Mouse (Mus musculus) midbrain, postnatal 0 days (tissue): ENCODE measurements around the gene Hspa5. TPM values are rescaled to one million over a fixed set of nuclear protein-coding genes. Genes with fewer than 3 reads are reported as not detected.
"Not testable (repeated sequence)": the region's sequence is repeated elsewhere in the genome, so short reads cannot be mapped to it uniquely, and the experiment has no call there.

Experiments used
- ATAC-seq: fragments of 200-750 bp; cut with Nextera tagmentation; 2 replicates; pipeline ENCODE4 v1.8.0; 2017; ENCODE audit warnings: moderate number of reproducible peaks, mild to moderate bottlenecking, moderate TSS enrichment, moderate library complexity; ENCODE audit not compliant: low FRiP score
- DNase-seq: peaks from one replicate; pipeline ENCODE4 v3.0.0-alpha.2; 2015; ENCODE audit warnings: low spot score
- H3K27ac ChIP-seq: fragments of 300-500 bp; sonication (generic); 2 replicates; pipeline ENCODE4 v1.5.1; 2014; ENCODE audit warnings: low read depth, mild to moderate bottlenecking, low read length, mixed read lengths
- H3K27me3 ChIP-seq: fragments of 300-500 bp; sonication (generic); 2 replicates; pipeline ENCODE4 v1.6.1; 2014; ENCODE audit warnings: low read length, control low read depth, mixed read lengths; ENCODE audit not compliant: insufficient read depth
- H3K36me3 ChIP-seq: fragments of 300-500 bp; sonication (generic); 2 replicates; pipeline ENCODE4 v1.6.1; 2014; ENCODE audit warnings: low read length, control low read depth, mixed read lengths; ENCODE audit not compliant: insufficient read depth
- H3K4me1 ChIP-seq: fragments of 300-500 bp; sonication (generic); 2 replicates; pipeline ENCODE4 v1.6.1; 2014; ENCODE audit warnings: mild to moderate bottlenecking, control low read depth, antibody characterized with exemption, low read length, mixed read lengths; ENCODE audit not compliant: insufficient read depth
- H3K4me2 ChIP-seq: fragments of 300-500 bp; sonication (generic); 2 replicates; pipeline ENCODE4 v1.6.1; 2014; ENCODE audit warnings: low read depth, mild to moderate bottlenecking, low read length, mixed read lengths; ENCODE audit not compliant: poor library complexity, severe bottlenecking
- H3K4me3 ChIP-seq: fragments of 300-500 bp; sonication (generic); 2 replicates; pipeline ENCODE4 v1.5.1; 2014; ENCODE audit warnings: low read depth, mild to moderate bottlenecking, low read length, moderate library complexity
- H3K9ac ChIP-seq: fragments of 300-500 bp; sonication (generic); replicated peaks from 2 replicates; pipeline ENCODE4 v1.6.1; 2014; ENCODE audit warnings: mild to moderate bottlenecking, low read length, moderate library complexity, mixed read lengths; ENCODE audit not compliant: poor library complexity, severe bottlenecking
- H3K9me3 ChIP-seq: fragments of 300-500 bp; sonication (generic); 2 replicates; pipeline ENCODE4 v1.6.1; 2016; ENCODE audit warnings: low read length, control low read depth
- CTCF ChIP-seq: IDR thresholded peaks from 2 replicates; pipeline ENCODE4 v1.5.1; 2016; ENCODE audit warnings: antibody characterized with exemption, mild to moderate bottlenecking
- WGBS: fragments of 180-500 bp; shearing (Covaris S2); extraction: QIAGEN DNeasy Blood & Tissue Kit; methylation state at CpG from one replicate; pipeline ENCODE4 v1.1.7; 2014; 5-methylcytosine and 5-hydroxymethylcytosine counted together
- polyA plus RNA-seq: library from polyadenylated mRNA; unstranded; fragments of >200 nt; fragmentation: Nextera tagmentation; extraction: Ambion mirVana; gene quantifications from 2 replicates; pipeline ENCODE4 v1.2.1, GENCODE M21; 2015
- total RNA-seq: library from RNA; depleted of rRNA; stranded (reverse); fragments of >200 nt; gene quantifications from 2 replicates; pipeline ENCODE4 v1.2.3, GENCODE M21; 2014

Gene Hspa5
- total and polyA plus RNA-seq, 2 experiments from 2014 or later = 194 to 331 TPM

DNA sequence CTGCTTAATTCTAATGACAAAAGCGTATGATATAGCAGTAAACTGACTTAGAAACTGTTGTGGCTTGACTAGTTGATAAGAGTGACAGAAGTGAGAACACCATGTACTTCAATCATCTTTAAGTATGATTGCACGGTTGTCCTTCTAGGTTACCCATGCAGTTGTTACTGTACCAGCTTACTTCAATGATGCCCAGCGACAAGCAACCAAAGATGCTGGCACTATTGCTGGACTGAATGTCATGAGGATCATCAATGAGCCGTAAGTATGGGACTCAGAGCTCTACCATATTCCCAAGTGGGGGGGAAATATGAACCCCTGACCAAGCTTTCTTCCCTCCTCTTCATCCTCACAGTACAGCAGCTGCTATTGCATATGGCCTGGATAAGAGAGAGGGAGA lies 1.9 kb downstream of the Hspa5 start:
- Histone ChIP-seq H3K27ac (no peak overlapping the region), H3K27me3 (no peaks in the 10 kb centered on the region), H3K36me3 (peaks cover 35% of the 10 kb centered on the region), H3K9me3 (no peaks in the 10 kb centered on the region), H3K4me1 (peaks cover 13% of the 10 kb centered on the region; the same call in 1 of the 2 replicates), H3K4me2 (peak overlapping the region; percentile 62), H3K4me3 (peak overlapping the region; percentile 88; the same call in 1 of the 2 replicates), H3K9ac (no peak overlapping the region)
- DNase-seq (no peak), ATAC-seq (no peak)
- TF ChIP-seq CTCF = no peak
- WGBS = 90% methylated on average over 4 of the region's 4 CpGs

GRCm38 (mm10) chr2:34774493-34774892 lies 2.7 kb downstream of the Hspa5 start:
- Histone ChIP-seq H3K4me1 (peaks cover 13% of the 10 kb centered on the region; the same call in 1 of the 2 replicates), H3K9ac (no peak overlapping the region), H3K27me3 (no peaks in the 10 kb centered on the region), H3K27ac (no peak overlapping the region), H3K36me3 (peaks cover 38% of the 10 kb centered on the region), H3K9me3 (no peaks in the 10 kb centered on the region), H3K4me3 (no peak overlapping the region), H3K4me2 (0 out of 2 replicates have a peak overlapping the region, but pooled peaks have one; percentile 62)
- no peak for ATAC-seq
- no peak for TF ChIP-seq CTCF
- no peak for DNase-seq
- WGBS = 89% methylated on average over 6 of the region's 6 CpGs

DNA sequence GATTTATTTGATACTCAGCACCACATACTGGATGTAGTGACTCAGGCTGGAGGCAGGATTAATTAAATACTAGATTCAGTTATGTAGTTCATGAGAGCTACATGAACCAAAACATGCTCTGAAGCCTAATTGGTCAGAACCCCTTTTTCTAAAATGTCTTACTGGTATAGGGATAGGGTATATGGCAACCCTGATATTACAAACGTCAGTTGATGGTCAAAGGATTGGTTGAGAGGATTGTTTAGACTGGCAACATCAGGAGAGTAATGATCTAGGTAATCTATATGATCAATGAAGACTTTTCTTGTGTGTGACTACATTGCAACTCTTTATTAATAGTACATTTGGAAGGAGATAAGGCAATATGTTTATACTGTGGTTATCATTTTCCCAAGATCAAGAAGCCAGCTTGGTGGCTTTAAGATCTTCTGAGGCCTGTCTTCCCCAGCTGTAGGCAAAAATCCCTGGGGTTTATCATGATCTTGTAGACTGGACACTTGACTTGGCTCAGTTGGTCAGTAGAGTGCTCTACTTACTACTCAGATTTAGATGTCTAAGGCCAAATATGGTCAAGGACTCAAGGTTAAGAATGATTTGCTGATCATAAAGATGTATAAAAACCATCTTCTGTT lies 5.6 kb downstream of the Hspa5 start:
- no peaks in the 10 kb centered on the region for H3K9me3 ChIP-seq
- H3K27me3 ChIP-seq = no peaks in the 10 kb centered on the region
- no peak for TF ChIP-seq CTCF
- H3K4me2 ChIP-seq = no peak overlapping the region; the same call in 1 of the 2 replicates
- H3K27ac ChIP-seq = no peak overlapping the region
- DNase-seq (no peak), ATAC-seq (no peak)
- no peak overlapping the region for H3K9ac ChIP-seq
- H3K4me3 ChIP-seq = no peak overlapping the region
- WGBS = 54% methylated on average over 1 of the region's 1 CpGs
- peaks cover 9% of the 10 kb centered on the region; the same call in 1 of the 2 replicates for H3K4me1 ChIP-seq
- H3K36me3 ChIP-seq = peaks cover 42% of the 10 kb centered on the region

DNA sequence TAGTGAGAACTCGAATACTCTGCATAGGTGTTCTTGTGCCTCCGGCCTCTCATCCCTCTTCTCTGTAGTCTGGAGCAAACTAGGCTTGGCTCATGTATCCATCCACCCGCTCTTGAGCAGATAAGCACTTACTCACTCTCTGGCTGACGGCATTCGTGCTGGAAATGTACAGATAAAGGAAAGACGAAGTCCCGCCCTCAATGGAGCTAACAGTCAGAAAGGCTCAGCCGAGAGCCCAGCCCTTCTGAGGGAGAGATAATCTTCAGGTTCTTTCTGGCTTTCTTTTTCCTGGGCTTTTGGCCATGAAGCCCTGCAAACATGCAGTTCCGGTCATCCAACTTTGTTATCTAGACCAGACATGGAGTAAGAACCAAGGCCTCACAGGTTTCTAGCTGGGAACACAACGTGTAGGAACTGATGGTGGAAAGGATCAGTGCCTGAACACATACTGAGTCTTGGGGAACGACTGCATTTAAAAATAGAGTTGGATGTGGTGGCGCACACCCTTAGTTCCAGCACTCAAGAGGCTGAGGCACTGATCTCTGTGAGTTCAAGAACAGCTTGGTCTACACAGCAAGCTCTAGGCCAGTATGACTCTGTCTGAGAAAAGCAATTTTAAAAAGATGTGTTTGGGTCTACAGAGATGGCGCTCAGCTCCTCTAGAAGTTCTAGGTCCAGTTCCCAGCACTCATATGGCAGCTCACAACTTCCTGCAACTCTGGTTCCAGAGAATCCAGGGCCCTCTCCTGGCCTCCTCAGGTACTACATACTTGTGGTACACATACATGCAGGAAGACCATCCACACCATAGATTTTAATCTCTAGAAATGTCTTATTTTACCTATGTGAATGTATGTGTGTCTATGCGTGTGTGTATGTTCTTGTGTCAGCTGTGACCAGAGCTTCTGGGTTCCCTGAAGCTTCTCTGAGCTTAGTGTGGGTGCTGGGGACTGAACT lies 11.6 kb downstream of the Hspa5 start:
- H3K4me3 ChIP-seq = no peak overlapping the region
- WGBS = 93% methylated on average over 14 of the region's 14 CpGs

DNA sequence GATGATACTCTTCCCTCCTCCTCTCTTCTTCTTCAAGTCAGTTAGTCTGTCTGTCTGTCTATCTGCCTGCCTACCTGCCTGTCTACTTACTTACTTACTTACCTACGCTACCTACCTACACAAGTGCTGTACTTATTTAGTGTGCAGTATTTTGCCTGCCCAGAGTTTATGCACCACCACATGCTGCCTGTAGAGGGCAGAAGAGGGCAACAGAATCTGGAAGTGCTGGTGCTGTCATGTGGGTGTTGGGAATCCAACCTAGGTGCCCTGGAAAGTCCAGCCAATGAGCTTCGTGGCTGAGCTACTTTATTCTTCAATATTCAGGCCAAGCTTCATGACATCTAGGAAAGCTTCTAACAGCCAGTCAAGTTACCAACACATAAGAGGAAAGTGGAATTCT lies 12.3 kb downstream of the Hspa5 start:
- Histone ChIP-seq H3K36me3 (peaks cover 22% of the 10 kb centered on the region), H3K4me3 (no peak overlapping the region), H3K27me3 (no peaks in the 10 kb centered on the region), H3K27ac (no peak overlapping the region), H3K9ac (no peak overlapping the region), H3K9me3 (no peaks in the 10 kb centered on the region), H3K4me2 (no peak overlapping the region), H3K4me1 (no peaks in the 10 kb centered on the region)
- TF ChIP-seq CTCF = peak; percentile 79
- DNase-seq (no peak), ATAC-seq (no peak)
- 77% methylated on average over 2 of the region's 2 CpGs for WGBS

More for the DNA sequence above, 11.6 kb downstream of the Hspa5 start:
- Histone ChIP-seq H3K4me1 (no peaks in the 10 kb centered on the region), H3K36me3 (peaks cover 20% of the 10 kb centered on the region), H3K9ac (no peak overlapping the region), H3K27ac (no peak overlapping the region), H3K9me3 (no peaks in the 10 kb centered on the region), H3K4me2 (no peak overlapping the region), H3K27me3 (no peaks in the 10 kb centered on the region)
- no peak for ATAC-seq
- TF ChIP-seq CTCF = no peak
- no peak for DNase-seq

DNA sequence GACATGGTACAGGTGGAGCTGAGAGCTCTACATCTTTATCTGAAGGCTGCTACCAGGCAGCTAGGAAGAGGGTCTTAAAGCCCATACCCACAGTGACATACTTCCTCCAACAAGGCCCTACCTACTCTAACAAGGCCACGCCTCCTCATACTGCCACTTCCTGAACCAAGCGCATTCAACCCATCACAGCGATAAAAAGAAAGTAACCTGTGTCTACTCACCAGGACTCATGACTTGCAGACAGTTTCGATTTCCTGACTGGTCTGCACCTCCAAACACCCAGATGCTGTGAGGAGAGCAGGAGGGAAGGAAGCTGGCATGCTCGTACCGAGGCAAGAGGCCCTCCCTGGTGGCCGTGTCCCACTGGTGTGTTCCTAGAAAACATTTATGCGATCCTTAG lies 18.5 kb downstream of the Hspa5 start:
- H3K9ac ChIP-seq = no peak overlapping the region
- no peaks in the 10 kb centered on the region for H3K9me3 ChIP-seq
- DNase-seq = no peak
- H3K4me1 ChIP-seq = no peaks in the 10 kb centered on the region
- no peaks in the 10 kb centered on the region for H3K27me3 ChIP-seq
- H3K4me2 ChIP-seq = no peak overlapping the region
- ATAC-seq = no peak
- H3K4me3 ChIP-seq = no peak overlapping the region
- TF ChIP-seq CTCF = no peak
- 96% methylated on average over 8 of the region's 8 CpGs for whole genome bisulfite sequencing
- H3K36me3 ChIP-seq = peaks cover 10% of the 10 kb centered on the region
- H3K27ac ChIP-seq = no peak overlapping the region

- WGBS = 90% methylated on average over 2 of the region's 2 CpGs
- not testable (repeated sequence) for H3K4me2 ChIP-seq, H3K9ac ChIP-seq, H3K4me3 ChIP-seq, H3K27ac ChIP-seq, H3K9me3 ChIP-seq, H3K27me3 ChIP-seq, DNase-seq, H3K36me3 ChIP-seq, H3K4me1 ChIP-seq, ATAC-seq
Observed at GRCm38 (mm10) chr2:34792543-34792942, 20.8 kb downstream of the Hspa5 start.
